Mouse (Mus musculus): Measurements from ENCODE around the gene Zfp668.
"Not testable (repeated sequence)": the region's sequence is repeated elsewhere in the genome, so short reads cannot be mapped to it uniquely, and the experiment has no call there.

GRCm38 (mm10) chr7:127837878-127838277 lies 38.8 kb downstream of the Zfp668 start:
- not testable (repeated sequence) for TF ChIP-seq USF1 (IDR thresholded peaks at IDR 0.05; ENCODE audit: low read depth); CEBPB (IDR thresholded peaks at IDR 0.05; ENCODE audit: low read depth); CTCF (IDR thresholded peaks at IDR 0.05; ENCODE audit: control insufficient read depth, insufficient read depth, insufficient read length); FOSL1 (IDR thresholded peaks at IDR 0.05; ENCODE audit: insufficient read depth, low read length, poor library complexity, severe bottlenecking); MAX (IDR thresholded peaks at IDR 0.05); MYOG (IDR thresholded peaks at IDR 0.05; ENCODE audit: control insufficient read depth, extremely low read depth, insufficient read length); MYOD1 (IDR thresholded peaks at IDR 0.05; ENCODE audit: control insufficient read depth, insufficient read length, low read depth)
